Mouse (Mus musculus): ENCODE data around the gene Aoc1. TPM values are rescaled to one million over a fixed set of nuclear protein-coding genes. Genes with fewer than 3 reads are reported as not detected.
A peak's percentile ranks its signal among the peaks of the same experiment; 100 is the strongest.

The Aoc1 gene
- polyA plus RNA-seq, 1 experiment from 2014 or later: 0.11 TPM

GRCm38 (mm10) chr6:48953220-48953619 is 80.5 kb downstream of the Aoc1 start:
- no peak overlapping the region for H3K27ac ChIP-seq (ENCODE audit: low read depth)
- H3K9ac ChIP-seq (replicated peaks): no peak overlapping the region
- ATAC-seq (no peak), DNase-seq (no peak)
- H3K4me3 ChIP-seq (ENCODE audit: low read depth, low read length): no peak overlapping the region
- no peaks in the 10 kb centered on the region for H3K36me3 ChIP-seq (replicated peaks; ENCODE audit: insufficient read depth, low read length)
- 71% methylated on average over 5 of the region's 5 CpGs for WGBS (ENCODE audit: insufficient replicate concordance)
- TF ChIP-seq CTCF (IDR thresholded peaks at IDR 0.05; ENCODE audit: low read depth) (no peak), EP300 (IDR thresholded peaks at IDR 0.05; ENCODE audit: low read depth) (no peak)
- H3K4me2 ChIP-seq (ENCODE audit: low read depth, low read length): no peak overlapping the region
- no peaks in the 10 kb centered on the region for H3K27me3 ChIP-seq (ENCODE audit: insufficient read depth, low read length)
- H3K9me3 ChIP-seq (ENCODE audit: low read length): no peaks in the 10 kb centered on the region
- no peaks in the 10 kb centered on the region for H3K4me1 ChIP-seq (ENCODE audit: insufficient read depth)

GRCm38 (mm10) chr6:48954211-48954610 is 81.5 kb downstream of the Aoc1 start:
- Histone ChIP-seq H3K36me3 (replicated peaks; ENCODE audit: insufficient read depth, low read length) (no peaks in the 10 kb centered on the region), H3K9me3 (ENCODE audit: low read length) (no peaks in the 10 kb centered on the region), H3K27ac (ENCODE audit: low read depth) (no peak overlapping the region), H3K27me3 (ENCODE audit: insufficient read depth, low read length) (no peaks in the 10 kb centered on the region), H3K4me3 (ENCODE audit: low read depth, low read length) (no peak overlapping the region), H3K9ac (replicated peaks) (no peak overlapping the region), H3K4me1 (ENCODE audit: insufficient read depth) (no peaks in the 10 kb centered on the region), H3K4me2 (ENCODE audit: low read depth, low read length) (no peak overlapping the region)
- ATAC-seq (no peak), DNase-seq (peak; percentile 5)
- 84% methylated on average over 5 of the region's 5 CpGs for WGBS (ENCODE audit: insufficient replicate concordance)
- TF ChIP-seq EP300 (IDR thresholded peaks at IDR 0.05; ENCODE audit: low read depth): no peak
- no peak for TF ChIP-seq CTCF (IDR thresholded peaks at IDR 0.05; ENCODE audit: low read depth)

GRCm38 (mm10) chr6:48954946-48955345 is 82.2 kb downstream of the Aoc1 start:
- Histone ChIP-seq H3K4me3 (ENCODE audit: low read depth, low read length) (no peak overlapping the region), H3K4me2 (ENCODE audit: low read depth, low read length) (no peak overlapping the region), H3K27me3 (ENCODE audit: insufficient read depth, low read length) (no peaks in the 10 kb centered on the region), H3K9ac (replicated peaks) (no peak overlapping the region), H3K4me1 (ENCODE audit: insufficient read depth) (no peaks in the 10 kb centered on the region), H3K9me3 (ENCODE audit: low read length) (no peaks in the 10 kb centered on the region), H3K27ac (ENCODE audit: low read depth) (no peak overlapping the region), H3K36me3 (replicated peaks; ENCODE audit: insufficient read depth, low read length) (no peaks in the 10 kb centered on the region)
- DNase-seq (peak; percentile 63), ATAC-seq (no peak)
- WGBS (ENCODE audit: insufficient replicate concordance): 23% methylated on average over 1 of the region's 1 CpGs
- TF ChIP-seq CTCF (IDR thresholded peaks at IDR 0.05; ENCODE audit: low read depth): peak; percentile 72
- no peak for TF ChIP-seq EP300 (IDR thresholded peaks at IDR 0.05; ENCODE audit: low read depth)

- H3K4me1 ChIP-seq (ENCODE audit: insufficient read depth): no peaks in the 10 kb centered on the region
- no peak overlapping the region for H3K9ac ChIP-seq (replicated peaks)
- TF ChIP-seq CTCF (IDR thresholded peaks at IDR 0.05; ENCODE audit: low read depth) (no peak), EP300 (IDR thresholded peaks at IDR 0.05; ENCODE audit: low read depth) (no peak)
- H3K4me3 ChIP-seq (ENCODE audit: low read depth, low read length): no peak overlapping the region
- no peaks in the 10 kb centered on the region for H3K27me3 ChIP-seq (ENCODE audit: insufficient read depth, low read length)
- DNase-seq: peak; percentile 8
- no peak for ATAC-seq
- 34% methylated on average over 4 of the region's 4 CpGs for WGBS (ENCODE audit: insufficient replicate concordance)
- no peak overlapping the region for H3K27ac ChIP-seq (ENCODE audit: low read depth)
- no peaks in the 10 kb centered on the region for H3K9me3 ChIP-seq (ENCODE audit: low read length)
- H3K4me2 ChIP-seq (ENCODE audit: low read depth, low read length): no peak overlapping the region
- no peaks in the 10 kb centered on the region for H3K36me3 ChIP-seq (replicated peaks; ENCODE audit: insufficient read depth, low read length)
Observed at GRCm38 (mm10) chr6:48956785-48957184, 84.1 kb downstream of the Aoc1 start.

GRCm38 (mm10) chr6:48958053-48958452 is 85.4 kb downstream of the Aoc1 start:
- Histone ChIP-seq H3K4me3 (ENCODE audit: low read depth, low read length) (no peak overlapping the region), H3K27ac (ENCODE audit: low read depth) (no peak overlapping the region), H3K9me3 (ENCODE audit: low read length) (no peaks in the 10 kb centered on the region), H3K4me1 (ENCODE audit: insufficient read depth) (no peaks in the 10 kb centered on the region), H3K9ac (replicated peaks) (no peak overlapping the region), H3K4me2 (ENCODE audit: low read depth, low read length) (no peak overlapping the region), H3K27me3 (ENCODE audit: insufficient read depth, low read length) (no peaks in the 10 kb centered on the region), H3K36me3 (replicated peaks; ENCODE audit: insufficient read depth, low read length) (no peaks in the 10 kb centered on the region)
- DNase-seq (no peak), ATAC-seq (no peak)
- WGBS (ENCODE audit: insufficient replicate concordance): 44% methylated on average over 1 of the region's 1 CpGs
- TF ChIP-seq EP300 (IDR thresholded peaks at IDR 0.05; ENCODE audit: low read depth) (no peak), CTCF (IDR thresholded peaks at IDR 0.05; ENCODE audit: low read depth) (peak; percentile 52)

Other genes with a start within 250 kb of the Aoc1 start
- gene AI854703, start 246.1 kb upstream of the Aoc1 start, polyA plus RNA-seq (2015; fragmentation: Nextera tagmentation; extraction: Ambion mirVana): 0.16 and 0.20 TPM in 2 replicates
- 1.1 TPM in 2 replicates for gene Gimap8, start 225.7 kb upstream of the Aoc1 start, polyA plus RNA-seq (2015; fragmentation: Nextera tagmentation; extraction: Ambion mirVana)
- gene Gimap9, start 196.8 kb upstream of the Aoc1 start, polyA plus RNA-seq (2015; fragmentation: Nextera tagmentation; extraction: Ambion mirVana): 10.2 and 10.9 TPM in 2 replicates
- gene Gimap4, start 188.3 kb upstream of the Aoc1 start, polyA plus RNA-seq (2015; fragmentation: Nextera tagmentation; extraction: Ambion mirVana): 13.5 and 14.5 TPM in 2 replicates
- gene Gimap6, start 164.7 kb upstream of the Aoc1 start, polyA plus RNA-seq (2015; fragmentation: Nextera tagmentation; extraction: Ambion mirVana): 12.2 and 12.5 TPM in 2 replicates
- 1.1 TPM in 1 of 2 replicates, not detected in the other for gene Gm28053, start 154.3 kb upstream of the Aoc1 start, polyA plus RNA-seq (2015; fragmentation: Nextera tagmentation; extraction: Ambion mirVana)
- 0.59 and 0.65 TPM in 2 replicates for gene Gimap7, start 154.3 kb upstream of the Aoc1 start, polyA plus RNA-seq (2015; fragmentation: Nextera tagmentation; extraction: Ambion mirVana)
- 9.2 and 10.0 TPM in 2 replicates for gene Gimap1, start 133.8 kb upstream of the Aoc1 start, polyA plus RNA-seq (2015; fragmentation: Nextera tagmentation; extraction: Ambion mirVana)
- gene Gimap5, start 126.7 kb upstream of the Aoc1 start, polyA plus RNA-seq (2015; fragmentation: Nextera tagmentation; extraction: Ambion mirVana): 4.7 and 5.9 TPM in 2 replicates
- gene Gimap3, start 102.0 kb upstream of the Aoc1 start, polyA plus RNA-seq (2015; fragmentation: Nextera tagmentation; extraction: Ambion mirVana): 0.75 and 0.82 TPM in 2 replicates
- 174 and 198 TPM in 2 replicates for gene Tmem176a, start 32.0 kb upstream of the Aoc1 start, polyA plus RNA-seq (2015; fragmentation: Nextera tagmentation; extraction: Ambion mirVana)
- gene Tmem176b, start 31.4 kb upstream of the Aoc1 start, polyA plus RNA-seq (2015; fragmentation: Nextera tagmentation; extraction: Ambion mirVana): 255 and 270 TPM in 2 replicates
- not detected in 2 replicates for gene 1600015I10Rik, start 57.0 kb downstream of the Aoc1 start, polyA plus RNA-seq (2015; fragmentation: Nextera tagmentation; extraction: Ambion mirVana)
- gene Doxl2, start 102.1 kb downstream of the Aoc1 start, polyA plus RNA-seq (2015; fragmentation: Nextera tagmentation; extraction: Ambion mirVana): not detected in 2 replicates
- not detected in 2 replicates for gene Svs1, start 114.0 kb downstream of the Aoc1 start, polyA plus RNA-seq (2015; fragmentation: Nextera tagmentation; extraction: Ambion mirVana)
- 0.52 and 0.53 TPM in 2 replicates for gene Gpnmb, start 163.7 kb downstream of the Aoc1 start, polyA plus RNA-seq (2015; fragmentation: Nextera tagmentation; extraction: Ambion mirVana)
- 54.5 and 55.5 TPM in 2 replicates for gene Malsu1, start 200.9 kb downstream of the Aoc1 start, polyA plus RNA-seq (2015; fragmentation: Nextera tagmentation; extraction: Ambion mirVana)